Mouse (Mus musculus): Measurements from ENCODE around the gene Mrln. TPM values are rescaled to one million over a fixed set of nuclear protein-coding genes. Genes with fewer than 3 reads are reported as not detected.
"Not testable (repeated sequence)": the region's sequence is repeated elsewhere in the genome, so short reads cannot be mapped to it uniquely, and the experiment has no call there.

Gene Mrln
- polyA plus RNA-seq, 1 experiment from 2014 or later = 0.94 TPM

DNA sequence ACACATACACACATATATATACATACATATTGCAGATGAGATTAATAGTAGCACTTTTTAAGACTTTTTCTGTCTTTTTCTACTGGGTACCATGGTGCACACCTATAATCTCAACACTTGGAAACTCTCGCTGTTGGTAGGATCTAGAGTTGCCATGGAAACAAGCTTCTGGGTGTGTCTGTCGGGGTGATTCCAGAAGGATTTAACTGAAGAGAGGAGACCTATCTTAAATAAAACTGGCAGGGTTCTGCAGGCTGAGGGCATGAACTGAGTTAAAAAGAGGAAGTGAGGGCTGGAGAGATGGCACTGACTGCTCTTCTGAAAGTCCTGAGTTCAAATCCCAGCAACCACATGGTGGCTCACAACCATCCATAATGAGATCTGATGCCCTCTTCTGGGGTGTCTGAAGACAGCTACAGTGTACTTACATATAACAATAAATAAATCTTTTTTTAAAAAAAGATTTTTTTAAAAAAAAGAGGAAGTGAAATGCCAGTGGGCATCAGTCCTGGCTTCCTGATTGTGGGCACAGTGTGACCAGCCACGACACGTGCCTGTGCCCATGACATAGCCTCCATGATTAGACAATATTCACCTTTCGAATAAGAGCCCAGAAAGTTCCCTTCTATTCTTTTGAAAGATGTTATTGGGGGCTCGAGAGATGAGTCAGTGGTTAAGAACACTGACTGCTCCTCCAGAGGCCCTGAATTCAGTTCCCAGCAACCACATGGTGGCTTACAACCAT, 4.8 kb upstream of the Mrln start:
- no peak overlapping the region for H3K4me3 ChIP-seq (ENCODE audit: low read length)
- H3K27ac ChIP-seq (ENCODE audit: low read depth, low read length) = no peak overlapping the region
- H3K9me3 ChIP-seq (ENCODE audit: control insufficient read depth, low read length) = no peaks in the 10 kb centered on the region
- H3K27me3 ChIP-seq (replicated peaks; ENCODE audit: control insufficient read depth, insufficient read depth, low read length) = no peaks in the 10 kb centered on the region
- ATAC-seq = no peak
- H3K36me3 ChIP-seq (ENCODE audit: control insufficient read depth, insufficient read depth, low read length) = no peaks in the 10 kb centered on the region
- H3K4me2 ChIP-seq (ENCODE audit: low read length) = no peak overlapping the region
- WGBS = 90% methylated on average over 6 of the region's 6 CpGs
- H3K9ac ChIP-seq (ENCODE audit: low read depth, low read length) = no peak overlapping the region
- no peaks in the 10 kb centered on the region; the same call in 1 of the 2 replicates for H3K4me1 ChIP-seq (ENCODE audit: control insufficient read depth, insufficient read depth, low read depth, low read length)

GRCm38 (mm10) chr10:70200889-70201500, 3.5 kb upstream of the Mrln start:
- Histone ChIP-seq H3K4me2 (ENCODE audit: low read length) (peak overlapping the region; percentile 5; the same call in 1 of the 2 replicates), H3K27me3 (replicated peaks; ENCODE audit: control insufficient read depth, insufficient read depth, low read length) (no peaks in the 10 kb centered on the region), H3K27ac (ENCODE audit: low read depth, low read length) (no peak overlapping the region), H3K9me3 (ENCODE audit: control insufficient read depth, low read length) (no peaks in the 10 kb centered on the region), H3K4me3 (ENCODE audit: low read length) (no peak overlapping the region), H3K36me3 (ENCODE audit: control insufficient read depth, insufficient read depth, low read length) (no peaks in the 10 kb centered on the region), H3K4me1 (ENCODE audit: control insufficient read depth, insufficient read depth, low read depth, low read length) (no peaks in the 10 kb centered on the region; the same call in 1 of the 2 replicates), H3K9ac (ENCODE audit: low read depth, low read length) (no peak overlapping the region)
- WGBS = 52% methylated on average over 12 of the region's 12 CpGs
- ATAC-seq = no peak

GRCm38 (mm10) chr10:70211281-70211680, 6.8 kb downstream of the Mrln start:
- H3K9me3 ChIP-seq (ENCODE audit: control insufficient read depth, low read length) = no peaks in the 10 kb centered on the region
- H3K4me3 ChIP-seq (ENCODE audit: low read length) = no peak overlapping the region
- no peaks in the 10 kb centered on the region for H3K27me3 ChIP-seq (replicated peaks; ENCODE audit: control insufficient read depth, insufficient read depth, low read length)
- ATAC-seq = no peak
- no peak overlapping the region for H3K27ac ChIP-seq (ENCODE audit: low read depth, low read length)
- no peak overlapping the region for H3K9ac ChIP-seq (ENCODE audit: low read depth, low read length)
- H3K36me3 ChIP-seq (ENCODE audit: control insufficient read depth, insufficient read depth, low read length) = no peaks in the 10 kb centered on the region
- 88% methylated on average over 9 of the region's 9 CpGs for WGBS
- H3K4me1 ChIP-seq (ENCODE audit: control insufficient read depth, insufficient read depth, low read depth, low read length) = no peaks in the 10 kb centered on the region
- no peak overlapping the region for H3K4me2 ChIP-seq (ENCODE audit: low read length)

DNA sequence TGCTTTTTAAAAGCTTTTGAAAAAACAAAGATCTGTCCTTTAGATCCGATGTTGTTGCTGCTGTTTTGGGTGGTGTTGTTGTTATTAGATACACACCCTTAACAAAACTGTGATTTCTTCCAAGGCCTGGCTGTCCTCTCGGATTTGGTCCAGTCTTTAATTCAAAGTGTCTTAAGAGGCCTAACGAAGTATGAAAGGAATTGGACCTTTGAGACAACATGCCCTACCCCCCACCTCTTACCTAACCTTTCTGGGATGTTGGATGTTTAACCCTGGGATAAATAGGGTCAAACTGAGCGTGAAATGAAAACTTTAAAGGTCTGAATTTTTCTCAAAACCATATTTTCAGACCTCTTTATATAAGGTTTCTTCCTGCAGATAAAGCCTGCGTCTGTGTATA, 16.5 kb downstream of the Mrln start:
- ATAC-seq = no peak
- H3K36me3 ChIP-seq (ENCODE audit: control insufficient read depth, insufficient read depth, low read length) = no peaks in the 10 kb centered on the region
- H3K27me3 ChIP-seq (replicated peaks; ENCODE audit: control insufficient read depth, insufficient read depth, low read length) = no peaks in the 10 kb centered on the region
- no peak overlapping the region for H3K4me3 ChIP-seq (ENCODE audit: low read length)
- H3K9ac ChIP-seq (ENCODE audit: low read depth, low read length) = no peak overlapping the region
- H3K4me1 ChIP-seq (ENCODE audit: control insufficient read depth, insufficient read depth, low read depth, low read length) = no peaks in the 10 kb centered on the region
- 65% methylated on average over 5 of the region's 5 CpGs for WGBS
- H3K4me2 ChIP-seq (ENCODE audit: low read length) = no peak overlapping the region
- H3K9me3 ChIP-seq (ENCODE audit: control insufficient read depth, low read length) = no peaks in the 10 kb centered on the region
- no peak overlapping the region for H3K27ac ChIP-seq (ENCODE audit: low read depth, low read length)

DNA sequence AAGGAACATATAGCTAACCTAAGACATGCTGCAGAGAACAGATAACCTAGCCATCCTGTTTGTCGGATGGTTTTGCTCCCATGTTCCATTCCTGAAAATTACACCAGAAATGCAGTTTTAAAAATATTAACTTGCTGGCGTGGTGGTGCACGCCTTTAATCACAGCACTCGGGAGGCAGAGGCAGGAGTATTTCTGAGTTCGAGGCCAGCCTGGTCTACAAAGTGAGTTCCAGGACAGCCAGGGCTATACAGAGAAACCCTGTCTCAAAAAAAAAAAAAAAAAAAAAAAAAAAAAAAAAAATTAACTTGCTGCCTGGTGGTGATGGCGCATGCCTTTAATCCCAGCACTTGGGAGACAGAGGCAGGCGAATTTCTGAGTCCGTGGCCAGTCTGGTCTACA, 17.8 kb downstream of the Mrln start:
- not testable (repeated sequence) for H3K4me3 ChIP-seq (ENCODE audit: low read length); H3K4me1 ChIP-seq (ENCODE audit: control insufficient read depth, insufficient read depth, low read depth, low read length); H3K36me3 ChIP-seq (ENCODE audit: control insufficient read depth, insufficient read depth, low read length); H3K4me2 ChIP-seq (ENCODE audit: low read length); H3K9ac ChIP-seq (ENCODE audit: low read depth, low read length); ATAC-seq; H3K27me3 ChIP-seq (replicated peaks; ENCODE audit: control insufficient read depth, insufficient read depth, low read length); H3K27ac ChIP-seq (ENCODE audit: low read depth, low read length); H3K9me3 ChIP-seq (ENCODE audit: control insufficient read depth, low read length)
- WGBS = 96% methylated on average over 8 of the region's 8 CpGs

DNA sequence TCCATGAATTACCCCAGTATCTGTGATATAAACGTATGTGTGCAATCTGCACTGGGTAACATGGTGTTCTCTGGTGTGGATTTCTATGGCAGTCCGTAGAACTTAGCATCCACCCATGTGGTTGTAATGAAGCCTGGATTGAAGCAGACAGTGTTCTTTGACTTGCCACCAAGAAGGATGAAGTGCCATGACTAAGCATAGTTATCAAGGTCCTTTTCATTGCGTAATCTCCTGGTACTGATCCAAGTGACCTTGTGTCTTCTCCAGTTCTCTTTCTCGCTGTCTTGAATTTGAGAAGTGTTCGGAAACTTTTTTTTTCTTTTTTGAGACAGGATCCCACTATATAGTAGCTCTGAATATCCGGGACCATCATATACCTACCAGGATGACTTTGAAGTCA, 20.1 kb downstream of the Mrln start:
- Histone ChIP-seq H3K4me1 (ENCODE audit: control insufficient read depth, insufficient read depth, low read depth, low read length) (no peaks in the 10 kb centered on the region), H3K4me2 (ENCODE audit: low read length) (no peak overlapping the region), H3K4me3 (ENCODE audit: low read length) (no peak overlapping the region), H3K9ac (ENCODE audit: low read depth, low read length) (no peak overlapping the region), H3K27me3 (replicated peaks; ENCODE audit: control insufficient read depth, insufficient read depth, low read length) (no peaks in the 10 kb centered on the region), H3K9me3 (ENCODE audit: control insufficient read depth, low read length) (no peaks in the 10 kb centered on the region), H3K36me3 (ENCODE audit: control insufficient read depth, insufficient read depth, low read length) (no peaks in the 10 kb centered on the region), H3K27ac (ENCODE audit: low read depth, low read length) (no peak overlapping the region)
- WGBS = 92% methylated on average over 6 of the region's 6 CpGs
- ATAC-seq = no peak

- WGBS = 73% methylated on average over 6 of the region's 6 CpGs
- Histone ChIP-seq H3K27me3 (replicated peaks; ENCODE audit: control insufficient read depth, insufficient read depth, low read length) (no peaks in the 10 kb centered on the region), H3K4me2 (ENCODE audit: low read length) (no peak overlapping the region)
Observed at GRCm38 (mm10) chr10:70225760-70226159, 21.3 kb downstream of the Mrln start.

GRCm38 (mm10) chr10:70226608-70227007, 22.1 kb downstream of the Mrln start:
- H3K9ac ChIP-seq (ENCODE audit: low read depth, low read length) = no peak overlapping the region
- H3K9me3 ChIP-seq (ENCODE audit: control insufficient read depth, low read length) = no peaks in the 10 kb centered on the region
- H3K27ac ChIP-seq (ENCODE audit: low read depth, low read length) = no peak overlapping the region
- ATAC-seq = no peak
- no peaks in the 10 kb centered on the region for H3K4me1 ChIP-seq (ENCODE audit: control insufficient read depth, insufficient read depth, low read depth, low read length)
- no peak overlapping the region for H3K4me2 ChIP-seq (ENCODE audit: low read length)
- H3K4me3 ChIP-seq (ENCODE audit: low read length) = no peak overlapping the region
- H3K27me3 ChIP-seq (replicated peaks; ENCODE audit: control insufficient read depth, insufficient read depth, low read length) = no peaks in the 10 kb centered on the region
- H3K36me3 ChIP-seq (ENCODE audit: control insufficient read depth, insufficient read depth, low read length) = no peaks in the 10 kb centered on the region

More at GRCm38 (mm10) chr10:70225760-70226159, 21.3 kb downstream of the Mrln start:
- H3K4me1 ChIP-seq (ENCODE audit: control insufficient read depth, insufficient read depth, low read depth, low read length) = no peaks in the 10 kb centered on the region
- ATAC-seq = 0 out of 2 replicates have a peak, but pooled peaks have one; percentile 24
- no peak overlapping the region for H3K9ac ChIP-seq (ENCODE audit: low read depth, low read length)
- no peaks in the 10 kb centered on the region for H3K36me3 ChIP-seq (ENCODE audit: control insufficient read depth, insufficient read depth, low read length)
- H3K4me3 ChIP-seq (ENCODE audit: low read length) = no peak overlapping the region
- no peak overlapping the region for H3K27ac ChIP-seq (ENCODE audit: low read depth, low read length)
- no peaks in the 10 kb centered on the region for H3K9me3 ChIP-seq (ENCODE audit: control insufficient read depth, low read length)

- ATAC-seq = no peak
- no peaks in the 10 kb centered on the region for H3K36me3 ChIP-seq (ENCODE audit: control insufficient read depth, insufficient read depth, low read length)
- H3K4me1 ChIP-seq (ENCODE audit: control insufficient read depth, insufficient read depth, low read depth, low read length) = no peaks in the 10 kb centered on the region
- no peaks in the 10 kb centered on the region for H3K9me3 ChIP-seq (ENCODE audit: control insufficient read depth, low read length)
- no peak overlapping the region for H3K4me2 ChIP-seq (ENCODE audit: low read length)
- H3K27ac ChIP-seq (ENCODE audit: low read depth, low read length) = no peak overlapping the region
- 84% methylated on average over 6 of the region's 6 CpGs for WGBS
- H3K27me3 ChIP-seq (replicated peaks; ENCODE audit: control insufficient read depth, insufficient read depth, low read length) = no peaks in the 10 kb centered on the region
- no peak overlapping the region for H3K9ac ChIP-seq (ENCODE audit: low read depth, low read length)
- H3K4me3 ChIP-seq (ENCODE audit: low read length) = no peak overlapping the region
Observed at GRCm38 (mm10) chr10:70230352-70230751, 25.9 kb downstream of the Mrln start.
